Mouse (Mus musculus) stomach, embryonic 14.5 days (tissue): ENCODE data around the gene Tor3a. TPM values are rescaled to one million over a fixed set of nuclear protein-coding genes. Genes with fewer than 3 reads are reported as not detected.
"Not testable (repeated sequence)": the region's sequence is repeated elsewhere in the genome, so short reads cannot be mapped to it uniquely, and the experiment has no call there.

Experiments used
- ATAC-seq: fragments of 200-750 bp; cut with Nextera tagmentation; 2 replicates; pipeline ENCODE4 v1.8.0; 2017; ENCODE audit warnings: low read depth, moderate TSS enrichment; ENCODE audit not compliant: insufficient number of reproducible peaks, insufficient read depth, low FRiP score
- H3K27ac ChIP-seq: fragments of 300-500 bp; sonication (generic); 2 replicates; pipeline ENCODE4 v1.5.1; 2014; ENCODE audit warnings: mild to moderate bottlenecking, low read length, moderate library complexity, mixed read lengths
- H3K27me3 ChIP-seq: fragments of 300-500 bp; sonication (generic); 2 replicates; pipeline ENCODE4 v1.6.1; 2014; ENCODE audit warnings: low read length, control low read depth, mixed read lengths; ENCODE audit not compliant: control insufficient read depth, insufficient read depth
- H3K36me3 ChIP-seq: fragments of 300-500 bp; sonication (generic); 2 replicates; pipeline ENCODE4 v1.6.1; 2014; ENCODE audit warnings: mild to moderate bottlenecking, control low read depth, low read length, moderate library complexity, mixed read lengths; ENCODE audit not compliant: control insufficient read depth, insufficient read depth
- H3K4me1 ChIP-seq: fragments of 300-500 bp; sonication (generic); 2 replicates; pipeline ENCODE4 v1.6.1; 2014; ENCODE audit warnings: low read length, control low read depth, mixed read lengths; ENCODE audit not compliant: control insufficient read depth, insufficient read depth
- H3K4me2 ChIP-seq: fragments of 300-500 bp; sonication (generic); replicated peaks from 2 replicates; pipeline ENCODE4 v1.6.1; 2014; ENCODE audit warnings: low read depth, low read length, control low read depth
- H3K4me3 ChIP-seq: fragments of 300-500 bp; sonication (generic); 2 replicates; pipeline ENCODE4 v1.5.1; 2014; ENCODE audit warnings: low read depth, low read length, control low read depth
- H3K9ac ChIP-seq: fragments of 300-500 bp; sonication (generic); replicated peaks from 2 replicates; pipeline ENCODE4 v1.6.1; 2014; ENCODE audit warnings: low read depth, mild to moderate bottlenecking, control low read depth, low read length, moderate library complexity, mixed read lengths
- H3K9me3 ChIP-seq: fragments of 300-500 bp; sonication (generic); 2 replicates; pipeline ENCODE4 v1.6.1; 2016; ENCODE audit warnings: low read depth, low read length, control low read depth; ENCODE audit not compliant: control insufficient read depth
- WGBS: fragments of 180-500 bp; shearing (Covaris S2); extraction: QIAGEN DNeasy Blood & Tissue Kit; methylation state at CpG from one replicate; pipeline ENCODE4 v1.1.7; 2014; 5-methylcytosine and 5-hydroxymethylcytosine counted together
- polyA plus RNA-seq: library from polyadenylated mRNA; unstranded; fragments of >200 nt; fragmentation: Nextera tagmentation; extraction: Ambion mirVana; gene quantifications from 2 replicates; pipeline ENCODE4 v1.2.1, GENCODE M21; 2014

Gene Tor3a
- polyA plus RNA-seq, 1 experiment from 2014 or later, result 13.3 TPM

DNA sequence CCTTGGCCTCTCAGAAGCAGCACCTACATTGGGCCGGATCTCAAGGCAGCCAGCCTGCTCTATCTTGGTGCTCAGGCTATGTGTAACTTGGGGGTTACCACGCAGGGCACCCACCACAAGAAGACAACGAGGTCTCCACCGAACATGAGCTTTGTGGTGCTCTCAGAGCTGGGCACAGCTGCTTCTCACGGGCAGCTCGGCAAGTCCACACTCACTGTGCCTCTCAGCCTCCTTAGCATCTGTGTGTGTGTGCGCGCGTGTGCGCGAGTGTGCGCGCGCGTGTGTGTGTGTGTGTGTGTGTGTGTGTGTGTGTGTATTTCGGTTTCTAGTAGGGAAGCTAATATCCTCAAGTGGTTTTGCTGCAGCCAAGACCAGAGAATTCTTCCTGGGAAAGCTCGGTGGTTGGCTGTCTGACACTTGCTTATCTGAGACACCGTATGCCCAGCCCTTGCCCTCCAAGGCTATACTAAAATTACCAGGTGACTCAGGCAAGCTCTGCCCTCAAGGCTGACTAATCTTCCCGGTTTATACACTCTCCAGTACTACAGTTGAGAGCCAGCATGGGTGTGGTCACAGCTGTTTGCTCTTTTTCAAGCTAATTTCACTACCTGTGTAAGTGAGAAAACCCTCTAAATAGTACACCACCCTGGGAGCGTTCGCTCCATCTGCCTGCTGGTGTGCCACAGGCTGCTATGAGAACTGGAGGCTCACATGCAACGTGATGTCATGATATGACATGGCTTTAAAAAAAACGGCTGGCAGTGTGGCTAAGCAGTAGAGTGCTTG lies 6.8 kb downstream of the Tor3a start:
- H3K36me3 ChIP-seq, result no peaks in the 10 kb centered on the region
- no peak overlapping the region for H3K4me3 ChIP-seq
- no peak overlapping the region for H3K4me2 ChIP-seq
- WGBS, result 81% methylated on average over 23 of the region's 23 CpGs
- no peaks in the 10 kb centered on the region for H3K9me3 ChIP-seq
- no peaks in the 10 kb centered on the region for H3K4me1 ChIP-seq
- H3K27me3 ChIP-seq, result no peaks in the 10 kb centered on the region
- peak; percentile 80 for ATAC-seq
- no peak overlapping the region for H3K9ac ChIP-seq
- H3K27ac ChIP-seq, result no peak overlapping the region

DNA sequence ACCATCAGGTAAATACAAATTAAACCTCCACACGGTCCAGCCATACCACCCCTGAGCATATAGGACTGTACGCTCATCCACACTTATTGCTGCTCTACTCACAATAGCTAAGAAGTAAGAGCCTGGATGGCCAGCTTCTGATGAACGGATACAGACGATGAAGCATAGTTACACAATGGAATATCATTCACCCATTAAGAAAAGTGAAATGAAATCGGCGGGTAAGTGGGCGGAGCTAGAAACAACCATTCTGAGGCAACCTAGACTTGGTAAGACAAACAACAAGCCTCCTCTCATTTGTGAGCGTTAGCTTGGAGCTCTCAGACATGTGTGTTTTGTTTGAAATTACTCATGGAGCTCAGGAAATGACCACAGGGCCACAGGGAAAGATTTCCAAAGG lies 8.4 kb downstream of the Tor3a start:
- no peak overlapping the region for H3K4me3 ChIP-seq
- no peak for ATAC-seq
- H3K36me3 ChIP-seq, result no peaks in the 10 kb centered on the region
- no peak overlapping the region for H3K9ac ChIP-seq
- no peak overlapping the region for H3K4me2 ChIP-seq
- H3K27ac ChIP-seq, result no peak overlapping the region
- H3K9me3 ChIP-seq, result no peaks in the 10 kb centered on the region
- no peaks in the 10 kb centered on the region for H3K4me1 ChIP-seq
- WGBS, result 83% methylated on average over 8 of the region's 8 CpGs
- H3K27me3 ChIP-seq, result no peaks in the 10 kb centered on the region

DNA sequence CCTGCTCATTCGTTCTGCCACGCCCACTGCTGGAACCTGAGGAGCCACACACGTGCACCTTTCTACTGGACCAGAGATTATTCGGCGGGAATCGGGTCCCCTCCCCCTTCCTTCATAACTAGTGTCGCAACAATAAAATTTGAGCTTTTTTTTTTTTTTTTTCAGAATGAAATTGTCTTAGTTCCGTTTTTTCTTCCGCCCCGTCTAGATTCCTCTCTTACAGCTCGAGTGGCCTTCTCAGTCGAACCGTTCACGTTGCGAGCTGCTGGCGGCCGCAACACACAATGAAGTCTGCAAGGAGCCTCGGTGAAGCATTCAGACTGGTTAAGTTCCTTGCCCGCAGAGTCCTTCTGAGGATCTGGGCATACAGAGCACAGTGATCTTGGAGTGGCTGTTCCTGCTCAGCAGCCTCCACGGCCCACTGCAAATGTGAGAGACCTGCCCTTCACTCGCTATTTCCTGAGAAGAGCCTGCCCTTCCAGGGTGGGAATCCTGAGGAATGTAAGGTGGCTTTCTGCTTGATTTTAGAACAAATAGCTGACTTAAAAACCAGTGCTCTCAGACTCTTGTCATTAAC lies 13.4 kb downstream of the Tor3a start:
- H3K27me3 ChIP-seq, H3K9ac ChIP-seq, H3K9me3 ChIP-seq, H3K4me3 ChIP-seq, ATAC-seq, H3K4me1 ChIP-seq, H3K36me3 ChIP-seq, H3K4me2 ChIP-seq: not testable (repeated sequence)
- WGBS, result 70% methylated on average over 20 of the region's 21 CpGs
- peak overlapping the region; percentile 58; the same call in 1 of the 2 replicates for H3K27ac ChIP-seq

DNA sequence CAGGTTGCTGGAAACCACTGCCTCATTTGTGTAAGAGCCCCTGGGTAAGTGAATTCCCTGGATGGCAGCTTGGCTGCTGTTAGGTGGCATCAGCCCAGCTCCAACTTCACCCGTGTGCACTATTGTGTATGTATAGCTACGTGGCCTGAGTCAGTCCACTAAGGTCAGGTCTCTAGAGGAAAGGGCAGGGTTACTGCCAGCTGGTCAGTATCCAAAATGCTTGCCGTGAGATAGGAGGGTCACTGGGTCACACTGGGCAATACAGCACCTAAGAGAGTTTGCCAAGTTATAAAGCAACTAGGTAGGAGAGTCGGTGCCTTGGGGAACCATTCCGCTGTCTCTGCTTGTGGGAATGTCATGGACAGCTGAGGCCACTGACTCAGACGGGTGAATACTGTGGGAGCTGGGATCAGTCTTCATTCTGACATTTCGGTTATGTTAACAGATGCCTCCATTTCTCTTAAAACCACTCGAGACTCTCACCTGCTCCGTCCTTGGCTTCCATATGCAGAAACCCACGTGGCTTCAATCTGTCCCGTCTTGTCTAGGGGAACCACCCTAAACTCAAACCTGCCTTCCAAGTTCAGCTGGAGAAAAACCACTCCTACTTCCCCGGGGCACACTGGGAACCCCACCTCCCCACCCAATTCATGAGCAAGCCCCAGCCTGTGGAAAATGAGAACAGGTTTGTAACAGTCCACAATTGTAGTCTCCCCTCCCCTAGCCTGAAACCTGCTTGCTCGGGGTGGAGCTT lies 14.1 kb downstream of the Tor3a start:
- 63% methylated on average over 13 of the region's 13 CpGs for WGBS
- no peaks in the 10 kb centered on the region for H3K9me3 ChIP-seq
- no peaks in the 10 kb centered on the region for H3K4me1 ChIP-seq
- peak; percentile 77 for ATAC-seq
- H3K4me2 ChIP-seq, result no peak overlapping the region
- no peaks in the 10 kb centered on the region for H3K36me3 ChIP-seq
- 0 out of 2 replicates have a peak overlapping the region, but pooled peaks have one; percentile 2 for H3K27ac ChIP-seq
- H3K27me3 ChIP-seq, result no peaks in the 10 kb centered on the region
- no peak overlapping the region for H3K9ac ChIP-seq
- H3K4me3 ChIP-seq, result no peak overlapping the region

DNA sequence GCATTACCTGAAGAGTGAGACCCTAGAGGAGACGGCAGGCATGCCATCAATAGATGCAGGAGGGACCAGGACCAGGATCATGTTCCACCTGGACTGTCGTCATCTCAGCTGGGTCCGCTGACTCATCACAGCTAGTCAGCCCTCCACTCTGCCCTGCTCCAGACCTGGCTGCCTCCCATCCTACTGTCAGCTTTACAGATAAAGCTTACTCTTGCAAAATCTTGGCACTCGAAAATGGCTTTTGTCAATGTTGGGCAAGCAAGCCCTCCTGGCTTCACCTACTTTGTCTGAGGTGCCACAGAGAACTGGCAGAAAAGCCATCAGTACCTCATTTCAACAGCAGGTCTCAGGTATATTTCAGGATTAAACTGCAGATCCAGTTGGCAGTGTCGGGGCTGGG lies 15.5 kb downstream of the Tor3a start:
- no peaks in the 10 kb centered on the region for H3K36me3 ChIP-seq
- no peaks in the 10 kb centered on the region for H3K4me1 ChIP-seq
- H3K27me3 ChIP-seq, result no peaks in the 10 kb centered on the region
- H3K27ac ChIP-seq, result no peak overlapping the region
- H3K4me2 ChIP-seq, result no peak overlapping the region
- no peak overlapping the region for H3K4me3 ChIP-seq
- no peaks in the 10 kb centered on the region for H3K9me3 ChIP-seq
- 85% methylated on average over 5 of the region's 5 CpGs for WGBS
- H3K9ac ChIP-seq, result no peak overlapping the region
- ATAC-seq, result no peak

DNA sequence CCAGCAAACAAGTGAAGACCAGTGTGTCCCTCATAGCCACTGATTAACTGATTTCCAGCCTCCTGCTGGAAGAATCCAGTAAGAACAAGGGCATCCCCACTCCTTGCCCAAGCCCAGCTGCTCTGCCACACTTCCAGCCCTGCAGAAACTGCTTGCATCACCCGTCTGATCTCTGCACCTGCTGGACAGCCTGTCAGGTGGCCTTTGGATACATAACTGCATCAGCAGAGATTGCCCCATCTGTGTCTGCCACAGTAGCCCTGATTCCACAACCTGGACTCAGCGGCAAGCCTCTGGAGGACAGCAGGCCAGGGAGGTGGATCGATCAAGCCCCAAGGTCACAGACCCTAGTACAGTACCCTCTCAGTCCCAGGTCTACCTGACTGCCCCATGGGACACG lies 16.6 kb downstream of the Tor3a start:
- Histone ChIP-seq H3K4me3 (no peak overlapping the region), H3K27ac (no peak overlapping the region), H3K36me3 (no peaks in the 10 kb centered on the region), H3K4me2 (no peak overlapping the region), H3K9ac (no peak overlapping the region), H3K27me3 (no peaks in the 10 kb centered on the region), H3K4me1 (no peaks in the 10 kb centered on the region), H3K9me3 (no peaks in the 10 kb centered on the region)
- WGBS, result 76% methylated on average over 4 of the region's 4 CpGs
- ATAC-seq, result no peak

DNA sequence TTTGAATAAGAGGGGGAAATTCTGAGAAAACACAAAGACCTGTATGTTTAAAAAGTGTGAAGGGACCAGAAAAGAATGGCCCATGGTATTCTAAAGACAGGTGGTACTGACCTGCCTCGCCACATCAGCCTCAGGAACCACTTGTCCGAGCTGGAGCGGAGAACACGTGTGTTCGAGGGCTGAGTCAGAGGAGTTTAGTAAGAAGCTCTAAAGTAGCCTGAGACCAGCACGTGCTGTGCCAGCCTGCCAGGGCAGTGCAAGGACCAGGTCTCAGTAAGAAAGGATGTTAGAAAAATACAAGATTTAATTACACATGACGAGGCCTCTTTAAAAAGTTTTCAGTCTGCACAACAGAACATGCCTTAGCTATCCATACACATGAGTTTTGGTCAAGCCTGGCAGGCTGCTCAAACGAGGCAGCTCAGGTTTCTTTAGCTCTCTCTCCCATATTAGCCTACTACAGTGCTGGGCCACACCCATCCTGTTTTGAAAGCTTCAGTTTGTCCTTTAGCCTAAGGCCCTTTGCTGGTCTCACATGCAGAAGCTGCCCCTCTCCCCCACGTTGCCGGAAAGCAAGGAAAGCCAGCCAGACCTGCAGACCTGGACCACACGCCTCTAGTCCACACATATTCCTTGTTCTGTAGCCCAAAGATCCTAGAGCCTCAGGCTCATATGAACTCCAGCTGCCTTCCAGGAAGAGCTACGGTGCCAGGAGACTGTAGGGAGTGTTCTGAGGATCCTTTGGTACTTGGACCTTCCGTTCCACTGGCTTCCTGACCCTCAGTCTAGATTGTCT lies 19.2 kb downstream of the Tor3a start:
- no peak overlapping the region; the same call in 1 of the 2 replicates for H3K27ac ChIP-seq
- no peak overlapping the region for H3K4me3 ChIP-seq
- H3K4me1 ChIP-seq, result no peaks in the 10 kb centered on the region
- H3K4me2 ChIP-seq, result no peak overlapping the region
- WGBS, result 77% methylated on average over 13 of the region's 13 CpGs
- no peak for ATAC-seq
- H3K9ac ChIP-seq, result no peak overlapping the region
- H3K27me3 ChIP-seq, result no peaks in the 10 kb centered on the region
- no peaks in the 10 kb centered on the region for H3K36me3 ChIP-seq
- no peaks in the 10 kb centered on the region for H3K9me3 ChIP-seq

DNA sequence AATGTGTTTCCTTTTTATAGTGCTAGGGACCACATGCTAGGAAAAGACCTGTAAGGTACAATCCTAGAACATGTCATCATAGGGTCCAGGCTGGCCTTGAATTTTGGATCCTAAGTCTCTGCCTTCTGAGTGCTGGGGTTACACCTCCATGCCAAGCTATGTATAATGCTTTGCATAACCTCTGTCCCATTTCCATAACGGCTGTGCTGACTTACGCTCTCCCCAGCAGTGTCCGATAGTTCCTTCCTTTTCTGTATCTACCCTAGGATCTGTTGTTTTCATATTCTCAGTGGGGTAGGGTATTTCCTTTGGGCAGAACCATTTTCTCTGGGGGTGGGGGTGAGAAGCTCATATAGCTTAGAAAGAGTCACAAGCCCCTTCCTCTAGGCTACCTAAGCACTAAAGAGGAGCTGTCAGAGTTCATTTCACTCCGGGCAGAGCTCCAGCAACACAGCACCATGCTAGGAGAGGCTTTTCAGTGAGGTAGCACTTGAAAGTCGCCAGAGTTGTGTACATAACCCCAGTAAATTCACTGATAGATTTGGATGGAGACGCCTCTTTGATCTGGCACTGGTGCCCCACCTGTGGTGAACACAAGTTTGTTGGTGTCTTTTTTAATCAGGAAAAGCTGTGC lies 21.9 kb downstream of the Tor3a start:
- Histone ChIP-seq H3K9ac (no peak overlapping the region), H3K4me3 (no peak overlapping the region), H3K36me3 (no peaks in the 10 kb centered on the region), H3K4me2 (no peak overlapping the region), H3K4me1 (no peaks in the 10 kb centered on the region), H3K27me3 (no peaks in the 10 kb centered on the region), H3K9me3 (no peaks in the 10 kb centered on the region), H3K27ac (no peak overlapping the region)
- ATAC-seq, result no peak
- 48% methylated on average over 6 of the region's 6 CpGs for WGBS
